Mouse (Mus musculus) gastrocnemius, adult 2 months (tissue): ENCODE results near the gene Birc3. TPM values are rescaled to one million over a fixed set of nuclear protein-coding genes. Genes with fewer than 3 reads are reported as not detected.
"Not testable (repeated sequence)": the region's sequence is repeated elsewhere in the genome, so short reads cannot be mapped to it uniquely, and the experiment has no call there.

Experiments used
- DNase-seq: peaks from one replicate; pipeline ENCODE4 v3.0.0; 2022
- H3K27ac ChIP-seq: fragments of 200-600 bp; 2 replicates; pipeline ENCODE4 v1.8.1; 2022; ENCODE audit warnings: mild to moderate bottlenecking
- H3K4me3 ChIP-seq: fragments of 200-600 bp; 2 replicates; pipeline ENCODE4 v1.8.1; 2022; ENCODE audit warnings: mild to moderate bottlenecking, moderate library complexity
- CTCF ChIP-seq: fragments of 200-600 bp; IDR thresholded peaks from 2 replicates; pipeline ENCODE4 v1.8.1; 2022; ENCODE audit warnings: antibody characterized with exemption, mild to moderate bottlenecking, moderate library complexity
- intact Hi-C: fragments of 180-260 bp; cut with DNase I; formaldehyde crosslinking; loops from one replicate; pipeline ENCODE4 v1.15.1; 2025
- total RNA-seq, 2 experiments: library from RNA; stranded (reverse); gene quantifications; 2 replicates each; pipeline ENCODE4 v1.2.3; 2021

The Birc3 gene
- total RNA-seq, 2 experiments from 2014 or later, result 6.0 to 8.8 TPM

GRCm38 (mm10) chr9:7855912-7856311 lies 17.1 kb downstream of the Birc3 start:
- no peak for DNase-seq
- Histone ChIP-seq H3K4me3 (no peak overlapping the region), H3K27ac (no peak overlapping the region)
- TF ChIP-seq CTCF, result no peak
- intact Hi-C loops, result loop anchor here (5.0 kb wide), 1 partner anchor 144 kb away; no protein-coding TSS in a partner anchor

- no peak for DNase-seq
- Histone ChIP-seq H3K27ac (no peak overlapping the region), H3K4me3 (no peak overlapping the region)
- intact Hi-C loops, result loop anchor here (5.0 kb wide), 1 partner anchor 143 kb away; no protein-coding TSS in a partner anchor
- peak; percentile 60 for TF ChIP-seq CTCF
Measured at GRCm38 (mm10) chr9:7855374-7855773, 17.6 kb downstream of the Birc3 start.

- H3K4me3 ChIP-seq, DNase-seq, intact Hi-C loops, H3K27ac ChIP-seq: not testable (repeated sequence)
Measured at GRCm38 (mm10) chr9:7854196-7854595, 18.8 kb downstream of the Birc3 start.

- DNase-seq, result no peak
- TF ChIP-seq CTCF, result no peak
- Histone ChIP-seq H3K27ac (no peak overlapping the region), H3K4me3 (no peak overlapping the region)
- intact Hi-C loops, result no loop called here
Measured at GRCm38 (mm10) chr9:7852346-7853230, 20.4 kb downstream of the Birc3 start.

- no peak overlapping the region for H3K4me3 ChIP-seq
- H3K27ac ChIP-seq, result no peak overlapping the region
- intact Hi-C loops, result no loop called here
- TF ChIP-seq CTCF, result no peak
- DNase-seq, result no peak
Measured at GRCm38 (mm10) chr9:7851841-7852240, 21.1 kb downstream of the Birc3 start.

- H3K4me3 ChIP-seq, result no peak overlapping the region
- TF ChIP-seq CTCF, result no peak
- intact Hi-C loops, result no loop called here
- no peak overlapping the region for H3K27ac ChIP-seq
- DNase-seq, result no peak
Measured at GRCm38 (mm10) chr9:7848191-7848590, 24.8 kb downstream of the Birc3 start.

- no peak for TF ChIP-seq CTCF
- Histone ChIP-seq H3K27ac (no peak overlapping the region), H3K4me3 (no peak overlapping the region)
- intact Hi-C loops, result no loop called here
- DNase-seq, result no peak
Measured at GRCm38 (mm10) chr9:7846667-7847199, 26.3 kb downstream of the Birc3 start.

GRCm38 (mm10) chr9:7845216-7845895 lies 27.6 kb downstream of the Birc3 start:
- no peak for DNase-seq
- TF ChIP-seq CTCF, result no peak
- Histone ChIP-seq H3K27ac (no peak overlapping the region), H3K4me3 (no peak overlapping the region)
- intact Hi-C loops, result no loop called here

- intact Hi-C loops, result no loop called here
- no peak for DNase-seq
- TF ChIP-seq CTCF, result no peak
- Histone ChIP-seq H3K27ac (no peak overlapping the region), H3K4me3 (no peak overlapping the region)
Measured at GRCm38 (mm10) chr9:7841221-7841620, 31.8 kb downstream of the Birc3 start.

- Histone ChIP-seq H3K27ac (peak overlapping the region; percentile 98), H3K4me3 (peak overlapping the region; percentile 79)
- no peak for TF ChIP-seq CTCF
- intact Hi-C loops, result loop anchor here (1.0 to 5.0 kb wide), 3 partner anchors 35 to 74 kb away; partner anchors contain the start of genes Birc3 and Tmem123
- DNase-seq, result no peak
Measured at GRCm38 (mm10) chr9:7837806-7838440, 35.1 kb downstream of the Birc3 start.

- TF ChIP-seq CTCF, result no peak
- Histone ChIP-seq H3K27ac (peak within 1 kb of the TSS; percentile 98), H3K4me3 (peak within 1 kb of the TSS; percentile 79)
- peak; percentile 98 for DNase-seq
- intact Hi-C loops, result loop anchor here (1.0 to 5.0 kb wide), 3 partner anchors 36 to 73 kb away; partner anchors contain the start of genes Birc3 and Tmem123
Measured at GRCm38 (mm10) chr9:7836905-7837805, 35.8 kb downstream of the Birc3 start, which contains the start of gene Birc2. TSS of gene Birc2 (minus strand) at chr9:7837064.
